Mouse (Mus musculus) lung, embryonic 14.5 days (tissue): ENCODE measurements around the gene Rab28. TPM values are rescaled to one million over a fixed set of nuclear protein-coding genes. Genes with fewer than 3 reads are reported as not detected.
A peak's percentile ranks its signal among the peaks of the same experiment; 100 is the strongest.

Source experiments
- ATAC-seq: fragments of 200-750 bp; cut with Nextera tagmentation; 2 replicates; pipeline ENCODE4 v1.8.0; 2017; ENCODE audit warnings: mild to moderate bottlenecking, moderate TSS enrichment, moderate library complexity; ENCODE audit not compliant: insufficient read depth
- DNase-seq: peaks from one replicate; pipeline ENCODE4 v3.0.0-alpha.2; 2015
- H3K27ac ChIP-seq: fragments of 300-500 bp; sonication (generic); 2 replicates; pipeline ENCODE4 v1.5.1; 2014; ENCODE audit warnings: low read depth, mild to moderate bottlenecking, moderate library complexity
- H3K27me3 ChIP-seq: fragments of 300-500 bp; sonication (generic); 2 replicates; pipeline ENCODE4 v1.6.1; 2014; ENCODE audit warnings: low read length, control low read depth; ENCODE audit not compliant: insufficient read depth
- H3K36me3 ChIP-seq: fragments of 300-500 bp; sonication (generic); 2 replicates; pipeline ENCODE4 v1.6.1; 2014; ENCODE audit warnings: control low read depth; ENCODE audit not compliant: insufficient read depth
- H3K4me1 ChIP-seq: fragments of 300-500 bp; sonication (generic); 2 replicates; pipeline ENCODE4 v1.6.1; 2014; ENCODE audit warnings: antibody characterized with exemption, control low read depth; ENCODE audit not compliant: insufficient read depth
- H3K4me2 ChIP-seq: fragments of 300-500 bp; sonication (generic); 2 replicates; pipeline ENCODE4 v1.6.1; 2014; ENCODE audit warnings: mild to moderate bottlenecking
- H3K4me3 ChIP-seq: fragments of 300-500 bp; sonication (generic); 2 replicates; pipeline ENCODE4 v1.5.1; 2014; ENCODE audit warnings: low read depth, low read length
- H3K9ac ChIP-seq: fragments of 300-500 bp; sonication (generic); 2 replicates; pipeline ENCODE4 v1.6.1; 2014
- H3K9me3 ChIP-seq: fragments of 300-500 bp; sonication (generic); 2 replicates; pipeline ENCODE4 v1.6.1; 2016; ENCODE audit warnings: low read depth, low read length, control low read depth
- CTCF ChIP-seq: IDR thresholded peaks from 2 replicates; pipeline ENCODE4 v1.5.1; 2016; ENCODE audit warnings: antibody characterized with exemption, low read depth
- WGBS: fragments of 180-500 bp; shearing (Covaris S2); extraction: QIAGEN DNeasy Blood & Tissue Kit; methylation state at CpG from one replicate; pipeline ENCODE4 v1.1.7; 2014; 5-methylcytosine and 5-hydroxymethylcytosine counted together
- polyA plus RNA-seq: library from polyadenylated mRNA; unstranded; fragments of >200 nt; fragmentation: Nextera tagmentation; extraction: Ambion mirVana; gene quantifications from 2 replicates; pipeline ENCODE4 v1.2.1, GENCODE M21; 2014

The Rab28 gene
- polyA plus RNA-seq, 1 experiment from 2014 or later = 63.9 TPM

DNA sequence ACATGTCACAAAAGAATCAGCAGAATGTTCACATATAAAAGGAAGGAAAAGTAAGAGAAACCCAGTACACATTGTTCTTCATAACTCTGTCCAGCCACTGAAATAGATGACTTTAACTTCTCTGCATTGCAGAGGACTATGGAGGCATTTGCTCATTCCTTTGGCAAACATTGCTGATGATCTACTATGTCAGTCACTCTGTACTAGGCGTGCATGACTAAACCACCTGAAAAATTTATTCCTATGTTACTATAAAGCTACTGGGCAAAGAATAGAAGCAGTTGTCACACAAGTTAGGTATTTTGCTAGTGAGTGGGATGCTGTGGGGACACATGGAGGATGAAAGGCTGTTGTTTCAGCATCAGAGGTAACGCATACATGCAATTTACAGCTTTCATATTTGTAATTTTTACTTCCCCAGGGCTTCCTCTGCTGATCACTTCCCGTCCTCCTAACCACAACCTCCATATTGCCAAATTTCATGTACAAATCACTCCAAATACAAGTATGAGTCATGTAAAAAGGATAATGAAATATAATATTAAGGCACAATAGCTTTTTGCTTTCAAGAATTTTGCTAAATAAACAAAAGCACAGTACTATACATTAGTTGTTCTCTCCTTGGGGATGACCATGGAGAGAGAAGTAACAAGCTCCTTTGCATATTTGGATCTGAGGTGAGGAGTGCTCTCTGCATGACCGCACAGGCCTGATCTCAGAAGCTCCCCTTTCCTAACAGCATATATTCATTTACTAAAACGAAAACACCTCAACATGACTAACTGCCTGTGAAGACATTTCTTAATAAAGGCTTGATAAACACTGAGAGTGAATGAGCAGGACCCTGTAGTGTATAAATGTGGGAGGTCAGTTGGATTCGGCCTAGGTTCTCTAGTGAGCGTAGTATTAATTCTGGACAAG, 80.5 kb downstream of the Rab28 start:
- no peak overlapping the region for H3K4me2 ChIP-seq
- no peak overlapping the region for H3K4me3 ChIP-seq
- no peaks in the 10 kb centered on the region for H3K9me3 ChIP-seq
- DNase-seq (no peak), ATAC-seq (no peak)
- TF ChIP-seq CTCF = no peak
- H3K27me3 ChIP-seq = no peaks in the 10 kb centered on the region
- no peaks in the 10 kb centered on the region for H3K36me3 ChIP-seq
- 86% methylated on average over 7 of the region's 7 CpGs for whole genome bisulfite sequencing
- H3K4me1 ChIP-seq = no peaks in the 10 kb centered on the region
- no peak overlapping the region for H3K9ac ChIP-seq
- H3K27ac ChIP-seq = no peak overlapping the region

DNA sequence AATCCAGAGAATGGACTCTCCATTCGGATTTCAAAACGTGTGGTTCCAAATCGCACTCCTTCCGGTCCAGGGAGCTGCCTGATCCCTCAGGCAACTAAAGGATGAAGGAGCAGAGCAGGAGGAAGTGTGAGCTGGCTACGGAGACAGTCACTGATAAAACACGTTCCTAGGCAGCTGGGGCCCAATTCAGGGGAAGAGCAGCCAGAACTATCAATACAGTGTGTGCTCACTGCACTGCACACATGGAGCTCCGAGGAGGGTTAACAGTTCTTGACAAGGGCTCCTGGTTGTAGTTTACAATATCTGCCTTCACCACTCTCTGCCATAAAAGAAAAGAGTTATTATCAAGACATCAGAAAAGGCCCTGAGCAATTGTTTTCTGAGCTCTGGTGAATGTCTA, 82.4 kb downstream of the Rab28 start:
- no peaks in the 10 kb centered on the region for H3K36me3 ChIP-seq
- ATAC-seq (no peak; the same call in 1 of the 2 replicates), DNase-seq (peak; percentile 5)
- no peak overlapping the region for H3K4me3 ChIP-seq
- H3K27ac ChIP-seq = no peak overlapping the region
- H3K4me1 ChIP-seq = no peaks in the 10 kb centered on the region
- 23% methylated on average over 7 of the region's 7 CpGs for WGBS
- no peaks in the 10 kb centered on the region for H3K9me3 ChIP-seq
- no peak overlapping the region for H3K9ac ChIP-seq
- no peak overlapping the region for H3K4me2 ChIP-seq
- TF ChIP-seq CTCF = no peak
- H3K27me3 ChIP-seq = no peaks in the 10 kb centered on the region

DNA sequence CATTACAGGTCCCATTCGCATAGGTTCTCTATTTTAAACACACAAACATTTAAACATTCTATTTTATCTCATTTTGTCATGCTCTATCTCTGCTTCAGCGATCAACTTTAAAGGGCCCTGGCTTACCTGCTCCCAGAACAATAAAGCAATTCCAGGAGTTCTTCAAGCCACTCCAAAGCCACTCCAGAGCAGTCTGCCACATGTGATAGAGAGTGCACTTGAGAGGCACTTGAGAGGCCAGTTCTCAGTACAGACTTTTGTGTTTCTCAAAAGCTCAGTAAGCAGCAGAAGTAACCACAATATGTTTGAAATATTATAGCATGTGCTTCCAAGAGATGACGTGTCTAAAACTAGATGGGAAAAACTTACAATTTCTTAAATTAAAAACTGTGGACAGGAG, 86.2 kb downstream of the Rab28 start:
- H3K4me2 ChIP-seq = no peak overlapping the region
- H3K27me3 ChIP-seq = no peaks in the 10 kb centered on the region
- DNase-seq (peak; percentile 73), ATAC-seq (peak; percentile 95)
- no peak overlapping the region for H3K27ac ChIP-seq
- WGBS = 59% methylated on average over 3 of the region's 3 CpGs
- no peaks in the 10 kb centered on the region for H3K4me1 ChIP-seq
- H3K9me3 ChIP-seq = no peaks in the 10 kb centered on the region
- no peaks in the 10 kb centered on the region for H3K36me3 ChIP-seq
- TF ChIP-seq CTCF = no peak
- no peak overlapping the region for H3K4me3 ChIP-seq
- H3K9ac ChIP-seq = no peak overlapping the region

DNA sequence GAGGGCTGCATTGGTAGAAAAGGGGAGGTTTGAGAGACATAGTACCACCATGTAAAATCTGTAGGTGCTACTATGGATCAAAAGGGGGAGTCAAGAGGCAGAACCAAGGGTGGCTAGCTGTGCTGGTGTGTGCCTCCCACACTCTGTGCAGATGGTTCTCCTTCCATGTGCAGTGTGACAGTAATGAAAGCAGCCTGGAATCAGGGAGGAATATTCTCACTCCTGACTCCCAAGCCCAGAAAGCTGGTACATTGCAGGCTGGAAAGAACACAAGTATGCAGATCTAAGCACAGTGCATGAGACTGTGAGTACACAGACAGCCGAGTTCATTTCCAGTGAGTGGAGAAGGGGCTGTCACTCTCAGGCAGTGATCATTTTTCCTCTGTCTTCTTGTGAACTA, 89.0 kb downstream of the Rab28 start:
- WGBS = 63% methylated on average over 1 of the region's 1 CpGs
- H3K27me3 ChIP-seq = no peaks in the 10 kb centered on the region
- DNase-seq = no peak
- H3K27ac ChIP-seq = no peak overlapping the region
- no peak overlapping the region for H3K4me3 ChIP-seq
- TF ChIP-seq CTCF = no peak
- no peak overlapping the region for H3K4me2 ChIP-seq
- H3K9me3 ChIP-seq = no peaks in the 10 kb centered on the region
- no peak for ATAC-seq
- no peak overlapping the region for H3K9ac ChIP-seq
- no peaks in the 10 kb centered on the region for H3K36me3 ChIP-seq
- H3K4me1 ChIP-seq = no peaks in the 10 kb centered on the region

DNA sequence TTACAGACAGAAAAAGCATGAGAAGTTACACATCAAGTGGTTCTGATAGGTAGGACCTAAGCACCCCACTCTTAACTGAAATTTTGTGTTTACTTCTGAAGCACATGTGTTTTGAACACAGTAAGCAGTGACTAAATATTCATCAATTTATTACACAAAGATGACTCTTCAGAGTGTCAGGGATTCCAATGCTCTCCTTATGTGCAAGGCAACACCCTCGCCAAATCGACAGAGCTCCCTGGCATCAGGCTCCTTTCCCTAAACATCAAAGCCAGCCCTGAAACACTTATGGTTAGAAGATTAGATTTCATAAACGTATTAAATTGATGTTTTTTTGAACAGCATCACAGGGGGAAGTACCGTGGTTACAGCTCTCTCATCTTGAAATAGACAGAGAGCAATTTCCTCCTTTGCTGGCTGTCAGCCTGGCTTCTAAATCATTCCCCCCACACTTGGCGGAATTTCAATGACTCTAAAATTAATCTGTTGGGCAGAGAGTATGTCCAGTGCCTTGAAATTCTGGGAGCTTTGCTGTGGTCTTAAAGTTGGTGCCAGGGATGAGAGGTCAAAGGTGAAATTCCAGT, 97.4 kb downstream of the Rab28 start:
- Histone ChIP-seq H3K9ac (no peak overlapping the region), H3K36me3 (no peaks in the 10 kb centered on the region), H3K4me3 (no peak overlapping the region), H3K9me3 (no peaks in the 10 kb centered on the region), H3K27me3 (no peaks in the 10 kb centered on the region), H3K27ac (no peak overlapping the region), H3K4me2 (no peak overlapping the region), H3K4me1 (no peaks in the 10 kb centered on the region)
- TF ChIP-seq CTCF = no peak
- no peak; the same call in 1 of the 2 replicates for ATAC-seq
- DNase-seq = peak; percentile 45
- 27% methylated on average over 5 of the region's 5 CpGs for WGBS

DNA sequence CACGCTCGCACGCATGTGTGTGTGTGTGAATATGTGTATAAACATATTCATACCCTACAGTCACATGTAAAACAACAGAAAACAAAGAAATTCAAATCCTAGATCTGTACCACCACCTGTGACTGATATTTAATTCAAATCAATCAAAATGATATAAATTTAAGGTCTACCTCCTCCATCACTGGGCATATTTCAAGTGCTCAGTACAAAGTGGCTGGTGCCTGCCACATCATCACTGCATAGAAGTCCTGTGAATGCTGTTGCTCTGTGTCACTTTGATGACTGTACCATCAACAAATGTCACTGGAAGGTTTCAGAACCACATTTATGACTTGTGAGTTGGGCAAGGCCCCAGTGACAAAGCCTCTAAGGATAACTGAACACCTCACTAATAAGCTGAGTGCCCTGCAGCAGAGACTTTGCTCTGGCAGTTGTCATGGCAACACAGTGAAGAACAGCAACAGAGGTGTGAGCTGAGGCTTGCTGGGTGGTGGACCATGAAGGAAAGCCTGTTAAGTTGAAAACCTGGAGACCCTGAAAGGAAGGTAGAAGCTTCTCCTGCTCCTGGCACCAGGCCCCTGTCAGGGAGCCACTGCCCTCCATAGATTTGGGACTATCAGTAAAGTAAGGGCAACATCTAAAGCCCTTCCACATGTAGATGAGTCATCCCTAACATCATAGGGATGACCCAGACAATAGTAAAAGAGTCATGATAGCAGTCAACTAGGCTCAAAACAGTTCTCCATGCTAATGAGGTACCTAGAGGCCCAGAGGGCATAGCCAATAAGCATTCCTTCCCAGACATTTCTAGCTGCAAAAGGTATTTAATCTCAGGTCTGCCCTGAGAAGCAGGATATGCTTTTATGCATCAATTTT, 111.5 kb downstream of the Rab28 start:
- no peaks in the 10 kb centered on the region for H3K4me1 ChIP-seq
- H3K4me2 ChIP-seq = no peak overlapping the region
- TF ChIP-seq CTCF = no peak
- ATAC-seq (no peak), DNase-seq (no peak)
- 86% methylated on average over 3 of the region's 3 CpGs for WGBS
- H3K27me3 ChIP-seq = no peaks in the 10 kb centered on the region
- no peak overlapping the region for H3K9ac ChIP-seq
- H3K36me3 ChIP-seq = no peaks in the 10 kb centered on the region
- no peaks in the 10 kb centered on the region for H3K9me3 ChIP-seq
- H3K4me3 ChIP-seq = no peak overlapping the region
- H3K27ac ChIP-seq = no peak overlapping the region

DNA sequence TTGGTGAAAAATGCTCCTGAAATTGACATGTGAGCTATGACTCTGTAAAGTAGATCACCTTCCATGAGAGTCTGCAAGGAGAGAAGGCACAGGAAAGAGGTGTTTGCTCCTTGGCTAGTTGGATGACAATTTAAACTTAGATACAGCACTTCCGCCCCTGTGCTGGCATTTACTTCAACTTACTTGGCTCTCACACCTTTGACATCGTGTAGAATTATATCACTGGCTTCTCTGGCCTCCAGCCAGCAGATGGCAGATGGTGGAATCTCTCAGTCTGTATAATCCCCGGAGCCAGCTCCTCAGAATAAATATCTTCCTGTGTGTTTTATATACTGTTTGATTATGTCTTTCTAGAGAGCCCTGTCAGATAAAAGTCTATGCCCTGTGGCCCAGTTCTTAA, 112.8 kb downstream of the Rab28 start:
- no peaks in the 10 kb centered on the region for H3K27me3 ChIP-seq
- H3K4me1 ChIP-seq = no peaks in the 10 kb centered on the region
- 36% methylated on average over 3 of the region's 3 CpGs for WGBS
- H3K36me3 ChIP-seq = no peaks in the 10 kb centered on the region
- H3K9ac ChIP-seq = no peak overlapping the region
- H3K4me3 ChIP-seq = no peak overlapping the region
- H3K9me3 ChIP-seq = no peaks in the 10 kb centered on the region
- H3K4me2 ChIP-seq = no peak overlapping the region
- TF ChIP-seq CTCF = no peak
- H3K27ac ChIP-seq = no peak overlapping the region
- ATAC-seq (no peak), DNase-seq (peak; percentile 32)
